Mouse (Mus musculus): ENCODE measurements around the gene Helz2.
A peak's percentile ranks its signal among the peaks of the same experiment; 100 is the strongest.

Helz2 gene

GRCm38 (mm10) chr2:181241602-181242313, at the start of gene Helz2:
TSS of gene Helz2 (minus strand) at chr2:181242027.
- DNase-seq (ENCODE audit: low spot score in 2 of 2), result peak; percentile 34 to 39

DNA sequence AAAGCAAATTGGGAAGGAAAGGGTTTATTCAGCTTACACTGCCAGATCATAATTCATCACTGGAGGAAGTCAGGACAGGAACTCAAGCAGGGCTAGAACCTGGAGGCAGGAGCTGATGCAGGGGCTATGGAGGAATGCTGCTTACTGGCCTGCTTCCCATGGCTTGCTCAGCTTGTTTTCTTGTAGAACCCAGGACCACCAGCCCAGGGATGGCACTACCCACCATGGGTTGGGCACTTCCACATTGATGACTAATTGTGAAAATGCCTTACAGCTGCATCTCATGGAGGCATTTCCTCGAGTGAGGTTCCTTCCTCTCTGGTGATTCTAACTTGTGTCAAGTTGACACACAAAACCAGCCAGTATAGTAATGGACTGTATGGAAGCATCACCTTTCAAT, 49.1 kb upstream of the Helz2 start:
- no peak for DNase-seq (ENCODE audit: low spot score in 2 of 2)

GRCm38 (mm10) chr2:181288691-181289090, 46.9 kb upstream of the Helz2 start:
- DNase-seq (ENCODE audit: low spot score in 2 of 2), result no peak

DNA sequence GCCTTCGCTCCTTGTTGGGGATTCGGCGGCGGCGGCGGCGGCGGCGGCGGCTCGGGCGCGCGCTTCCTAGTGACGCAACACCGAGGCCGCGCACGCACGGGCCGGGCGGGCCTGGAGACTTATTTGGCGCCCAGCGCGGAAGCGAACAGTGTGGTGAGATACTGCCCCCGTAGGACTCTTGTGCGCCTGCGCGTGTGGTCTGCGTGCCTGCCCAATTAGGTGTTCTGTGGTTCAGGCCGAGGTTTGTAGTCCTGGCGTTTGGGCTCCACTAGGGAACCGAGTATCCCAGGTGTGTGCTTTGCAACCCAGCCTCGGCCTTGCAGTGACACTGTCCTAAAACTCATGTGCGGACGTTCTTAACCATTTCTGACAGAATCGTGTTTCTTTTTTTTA, 46.1 kb upstream of the Helz2 start, which contains the start of gene Gmeb2:
Gene Gmeb2 (minus strand): TSS at position 78 of the 393 bp plus-strand sequence.
- DNase-seq (ENCODE audit: low spot score in 2 of 2), result peak; percentile 79 to 93

GRCm38 (mm10) chr2:181287338-181287957, 45.6 kb upstream of the Helz2 start:
- DNase-seq (ENCODE audit: low spot score in 2 of 2), result peak; percentile 68 to 83

DNA sequence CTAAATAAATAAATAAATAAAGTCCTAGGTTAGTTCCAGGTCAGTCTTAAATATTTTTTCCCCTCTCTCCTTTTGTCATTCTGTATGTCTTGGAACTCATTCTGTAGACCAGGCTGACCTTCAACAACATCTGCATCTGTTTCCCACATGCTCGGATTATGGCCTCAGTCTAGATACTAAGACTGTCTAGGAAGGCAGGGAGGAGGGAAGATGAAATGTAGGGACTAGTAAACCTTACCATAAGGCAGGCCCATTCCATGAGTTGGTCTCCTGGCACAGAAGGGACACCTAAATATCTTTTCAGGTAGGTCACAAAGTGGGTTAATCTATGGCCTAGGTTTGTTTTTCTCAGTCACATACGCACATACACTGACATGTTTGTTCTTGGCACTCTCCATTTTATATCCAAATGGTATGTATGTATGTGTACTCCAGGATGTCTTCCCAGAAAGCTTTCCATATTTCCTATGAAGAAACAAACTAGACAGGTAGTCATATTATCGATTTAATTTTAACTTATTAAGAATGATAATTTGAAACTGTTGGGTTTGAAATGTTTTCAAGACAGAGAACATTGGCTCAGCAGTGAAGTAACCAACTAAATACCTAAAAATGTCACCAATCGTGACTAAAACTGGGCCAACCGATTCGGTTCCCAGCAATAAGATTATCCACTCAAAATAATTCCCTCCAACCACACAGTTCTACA, 45.0 kb upstream of the Helz2 start:
- no peak for DNase-seq (ENCODE audit: low spot score in 2 of 2)

GRCm38 (mm10) chr2:181279968-181280367, 38.1 kb upstream of the Helz2 start:
- no peak for DNase-seq (ENCODE audit: low spot score in 2 of 2)

DNA sequence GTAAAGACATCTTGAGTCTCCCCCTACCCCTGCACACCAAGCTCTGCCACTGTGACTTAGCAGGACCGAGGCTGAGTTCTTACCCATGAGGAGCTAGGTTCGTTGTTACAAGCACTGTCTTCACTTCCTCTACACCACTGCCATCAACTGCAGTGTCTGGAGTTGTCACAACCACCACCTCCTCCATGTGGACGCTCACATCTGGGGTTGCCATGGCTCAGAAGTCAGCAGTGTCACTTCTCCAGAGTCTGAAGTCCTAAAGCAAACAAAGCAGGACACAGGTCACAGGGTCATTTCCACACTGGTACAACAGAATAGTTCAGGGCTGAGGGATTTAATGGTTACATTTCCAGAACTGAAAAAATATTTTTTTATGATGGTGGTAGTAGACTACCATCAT, 36.0 kb upstream of the Helz2 start:
- no peak for DNase-seq (ENCODE audit: low spot score in 2 of 2)

GRCm38 (mm10) chr2:181276766-181277165, 34.9 kb upstream of the Helz2 start:
- no peak for DNase-seq (ENCODE audit: low spot score in 2 of 2)

DNA sequence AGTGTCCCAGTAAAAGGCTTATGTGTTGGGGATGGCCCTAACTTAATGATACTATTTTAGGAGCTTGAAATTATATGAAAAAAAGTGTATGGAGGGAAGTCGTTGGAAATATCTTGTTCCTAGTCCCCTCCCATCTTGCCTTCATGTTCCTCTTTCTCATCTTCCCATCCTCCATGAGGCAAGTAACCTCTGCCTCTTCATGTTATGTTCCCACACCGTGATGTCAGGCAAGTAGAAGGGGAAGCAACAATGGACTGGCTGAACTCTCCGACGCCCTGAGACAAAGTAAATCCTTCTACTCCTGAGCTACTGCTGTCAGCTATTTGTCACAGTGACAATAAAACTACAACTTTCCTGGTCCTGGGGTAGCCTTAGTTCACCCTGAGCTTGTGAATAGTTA, 32.8 kb upstream of the Helz2 start:
- DNase-seq (ENCODE audit: low spot score in 2 of 2), result no peak

- no peak for DNase-seq (ENCODE audit: low spot score in 2 of 2)
These were observed 32.0 kb upstream of the Helz2 start for GRCm38 (mm10) chr2:181273829-181274228.

GRCm38 (mm10) chr2:181272092-181272491, 30.3 kb upstream of the Helz2 start:
- DNase-seq (ENCODE audit: low spot score in 2 of 2), result no peak

DNA sequence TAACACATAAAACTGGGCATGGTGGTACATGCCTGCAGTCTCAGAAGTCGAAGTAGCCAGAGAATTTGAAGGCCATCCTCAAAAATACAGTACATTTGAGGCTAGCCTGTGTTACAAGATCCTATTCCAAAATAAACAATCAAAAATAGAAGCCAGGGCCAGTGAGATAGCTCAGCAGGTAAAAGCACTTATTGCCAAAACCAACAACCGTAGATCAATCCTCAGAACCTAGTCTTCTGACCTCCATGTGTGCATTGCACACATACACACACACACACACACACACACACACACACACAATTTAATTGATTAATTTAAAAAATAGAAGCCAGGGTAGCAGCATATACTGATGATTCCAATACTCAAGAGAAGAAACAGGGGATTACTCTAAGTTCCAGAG, 25.0 kb upstream of the Helz2 start:
- DNase-seq (ENCODE audit: low spot score in 2 of 2), result no peak

DNA sequence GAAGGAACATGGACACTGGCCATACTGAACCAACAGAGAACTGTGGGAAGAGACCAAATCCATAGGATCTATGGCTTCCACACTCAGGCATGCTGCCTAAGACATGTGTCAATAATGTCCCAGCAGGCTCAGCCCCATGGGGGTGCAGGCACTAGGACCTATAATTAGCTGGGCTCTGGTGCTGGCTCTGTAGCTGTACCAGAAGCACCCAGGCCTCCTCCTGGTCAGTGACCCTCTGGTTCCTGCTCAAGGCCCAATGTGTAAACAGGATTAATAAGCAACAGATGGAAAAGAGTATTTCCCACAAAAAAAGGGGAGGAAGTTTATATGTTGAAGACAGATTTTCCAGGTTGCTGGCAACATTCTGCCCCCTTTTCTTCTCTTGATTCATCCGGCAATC, 11.4 kb upstream of the Helz2 start:
- no peak for DNase-seq (ENCODE audit: low spot score in 2 of 2)

DNA sequence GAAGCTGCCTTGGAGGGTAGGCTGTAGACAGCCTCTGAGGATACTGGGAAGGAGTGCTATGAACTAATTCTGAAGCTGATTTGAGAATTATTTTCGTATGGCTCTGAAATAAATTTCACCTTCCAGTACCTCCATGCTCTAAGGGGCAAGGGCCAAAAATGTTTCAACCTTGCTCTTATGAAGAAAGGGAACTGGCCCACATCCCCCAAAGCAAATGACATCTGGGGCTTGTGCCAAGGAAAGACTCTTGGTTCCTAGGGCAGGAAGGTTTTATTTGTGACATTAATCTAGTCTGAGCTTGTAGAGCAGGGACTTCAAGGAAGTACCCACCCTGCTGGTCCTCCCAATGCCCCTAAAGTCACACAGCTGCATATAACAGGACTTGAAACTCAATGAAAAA, 10.0 kb upstream of the Helz2 start:
- DNase-seq (ENCODE audit: low spot score in 2 of 2), result no peak

DNA sequence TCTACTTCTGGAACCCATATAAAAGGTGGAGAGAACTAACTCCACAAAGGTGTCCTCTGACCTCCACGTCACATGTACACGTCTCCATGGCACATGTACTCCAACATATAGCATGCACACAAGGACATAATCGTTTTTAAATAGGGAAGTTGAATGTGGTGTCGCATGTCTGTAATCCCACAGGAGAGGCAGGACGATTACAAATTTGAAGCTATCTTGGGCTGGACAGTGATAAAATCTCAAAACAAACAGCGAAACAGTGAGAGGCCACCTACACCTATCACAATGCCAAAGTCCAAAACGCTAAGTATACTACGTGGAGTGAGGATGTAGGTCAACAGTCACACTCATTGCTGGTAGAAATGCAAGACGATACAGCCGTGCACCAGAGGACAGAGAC, 7.4 kb upstream of the Helz2 start:
- no peak for DNase-seq (ENCODE audit: low spot score in 2 of 2)

DNA sequence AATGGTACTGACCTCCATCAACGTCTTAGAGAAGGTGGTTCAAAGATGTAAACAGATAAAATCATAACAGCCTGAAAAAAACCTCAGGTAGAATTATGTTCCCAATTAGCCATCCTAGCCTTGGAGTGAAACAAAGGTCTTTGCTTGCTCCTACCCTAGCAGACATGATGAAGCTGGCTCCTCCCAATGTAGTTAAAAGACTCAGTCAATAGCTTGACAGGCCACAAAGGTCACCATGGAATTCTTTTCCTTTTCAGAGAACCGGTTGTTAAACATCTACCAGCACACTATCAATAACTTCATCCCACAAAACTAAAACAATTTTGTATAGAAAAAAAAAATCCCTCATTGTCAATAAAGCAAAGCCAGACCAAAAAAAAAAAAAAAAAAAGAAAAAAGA, 3.2 kb upstream of the Helz2 start:
- no peak for DNase-seq (ENCODE audit: low spot score in 2 of 2)

- no peak for DNase-seq (ENCODE audit: low spot score in 2 of 2)
These were observed 2.0 kb upstream of the Helz2 start for GRCm38 (mm10) chr2:181243706-181244394.

- DNase-seq (ENCODE audit: low spot score in 2 of 2), result no peak
These were observed 463 bp upstream of the Helz2 start for GRCm38 (mm10) chr2:181242314-181242665.

DNA sequence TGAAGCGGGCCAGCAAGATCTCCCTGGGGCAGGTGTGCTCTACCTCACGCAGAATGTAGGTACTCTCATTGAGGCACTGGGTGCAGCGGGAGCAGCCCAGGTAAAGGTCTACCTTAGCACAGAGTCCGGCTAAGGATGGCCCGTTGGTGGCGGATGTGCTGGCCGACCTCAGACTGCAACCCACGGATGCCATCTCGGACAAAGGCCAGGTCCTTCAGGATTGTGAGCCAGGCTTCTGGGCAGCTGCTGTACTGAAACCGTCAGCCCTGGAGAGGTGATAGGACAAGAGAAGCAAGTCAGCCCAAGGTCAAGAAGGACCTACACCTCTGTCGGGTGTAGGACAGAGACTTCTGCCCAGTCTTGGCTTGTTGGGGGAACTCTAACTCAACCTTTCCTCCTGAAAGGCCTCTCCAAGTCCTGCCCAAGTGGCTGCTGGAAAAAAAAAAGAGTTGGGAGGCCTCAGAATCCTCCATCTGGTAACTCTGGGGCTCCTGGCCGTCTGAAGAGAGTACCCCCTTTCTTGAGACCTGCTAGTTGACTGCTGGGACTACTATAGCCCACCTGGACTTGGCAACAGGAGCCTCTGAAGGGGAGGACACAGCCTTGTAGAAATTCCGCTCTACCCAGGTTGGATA, 904 bp downstream of the Helz2 start:
- DNase-seq (ENCODE audit: low spot score in 2 of 2), result no peak

DNA sequence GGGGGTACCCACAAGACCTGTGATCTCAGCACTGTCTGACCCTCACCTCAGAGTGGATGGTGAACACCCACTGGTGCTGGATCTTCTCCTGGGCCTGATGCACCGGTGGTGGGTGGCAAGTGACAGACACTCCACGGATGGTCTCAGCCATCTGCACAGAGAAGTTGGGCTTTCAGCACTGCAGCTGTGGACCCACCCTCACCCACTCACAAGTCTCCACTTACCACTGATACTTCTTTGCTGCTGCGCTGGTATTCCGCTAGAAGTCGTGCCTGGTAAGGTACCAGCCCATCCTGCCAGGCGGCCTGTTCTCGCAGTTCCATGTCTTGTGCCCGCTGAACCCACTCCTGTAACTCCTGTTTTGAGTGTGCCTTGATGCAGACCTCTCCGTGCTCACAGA, 2.6 kb downstream of the Helz2 start:
- DNase-seq (ENCODE audit: low spot score in 2 of 2), result no peak

GRCm38 (mm10) chr2:181238861-181239260, 3.0 kb downstream of the Helz2 start:
- DNase-seq (ENCODE audit: low spot score in 2 of 2), result no peak

Data from urinary bladder, postnatal 36 days (tissue).